Mouse (Mus musculus) large intestine, adult 2 months (tissue): ENCODE measurements around the gene Ganab. TPM values are rescaled to one million over a fixed set of nuclear protein-coding genes. Genes with fewer than 3 reads are reported as not detected.
"Not testable (repeated sequence)": the region's sequence is repeated elsewhere in the genome, so short reads cannot be mapped to it uniquely, and the experiment has no call there.

Experiments
- DNase-seq: peaks from one replicate; pipeline ENCODE4 v3.0.0-alpha.2; 2012; ENCODE audit warnings: low read depth, low spot score
- WGBS: fragments of 180-500 bp; shearing (Covaris S2); methylation state at CpG from one replicate; pipeline ENCODE4 v1.1.7; 2018; 5-methylcytosine and 5-hydroxymethylcytosine counted together
- polyA plus RNA-seq: library from polyadenylated mRNA; depleted of rRNA; stranded (reverse); fragments of >200 nt; gene quantifications from 2 replicates; pipeline ENCODE4 v1.2.3, GENCODE M21; 2012

The Ganab gene
- polyA plus RNA-seq, 1 experiment: 104 TPM

DNA sequence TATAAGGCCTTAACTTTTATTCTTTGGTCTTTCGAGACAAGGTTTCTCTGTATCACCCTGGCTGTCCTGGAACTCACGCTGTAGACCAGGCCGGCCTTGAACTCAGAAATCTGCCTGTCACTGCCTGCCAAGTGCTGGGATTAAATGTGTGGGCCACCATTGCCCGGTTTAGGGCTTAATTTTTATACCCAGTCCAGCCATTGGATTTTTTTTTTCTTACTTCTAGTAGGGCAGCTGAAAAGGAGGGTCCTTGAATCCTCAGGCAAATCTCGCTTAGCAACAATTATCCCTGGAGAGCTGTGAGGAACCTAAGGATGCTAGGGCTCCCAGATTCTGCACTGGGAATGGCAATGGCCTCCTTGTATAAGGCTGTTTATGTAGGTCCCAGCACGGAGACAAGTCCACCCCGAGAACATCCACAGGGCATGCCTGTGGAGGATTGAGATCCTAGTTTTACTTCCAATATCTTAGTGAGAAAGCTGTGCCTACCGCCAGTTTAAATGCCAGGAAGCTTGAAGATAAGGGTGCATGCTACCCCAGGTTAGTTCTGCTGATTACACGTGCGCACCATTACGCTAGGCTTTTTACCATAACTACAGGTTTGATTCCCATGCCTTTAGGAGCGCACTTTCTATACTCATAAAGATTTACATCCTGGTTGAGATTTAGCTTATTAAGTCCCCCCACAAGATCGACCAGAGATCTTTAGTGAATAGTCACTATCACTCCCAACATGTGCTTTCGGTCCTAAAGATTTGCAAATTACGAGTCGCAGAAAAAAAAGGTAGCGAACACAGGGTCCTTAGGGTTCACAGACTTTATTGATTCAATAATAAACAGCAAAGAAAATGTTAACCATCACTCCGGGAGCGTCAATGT, 10.0 kb upstream of the Ganab start:
- no peak for DNase-seq

GRCm38 (mm10) chr19:8888511-8889385, 9.1 kb upstream of the Ganab start, which contains the start of the genes 1810009A15Rik and Gm49416:
Gene 1810009A15Rik, plus strand, starts transcription at chr19:8888853.
Gene Gm49416, plus strand, starts transcription at chr19:8888926.
- DNase-seq: peak; percentile 87
- WGBS: under 1% methylated on average over 58 of the region's 58 CpGs

More for the DNA sequence above, 10.0 kb upstream of the Ganab start:
- WGBS: 10% methylated on average over 19 of the region's 19 CpGs

GRCm38 (mm10) chr19:8892829-8893766, 4.8 kb upstream of the Ganab start, which contains the start of gene Ints5:
Gene Ints5, plus strand, starts transcription at chr19:8893005.
- peak; percentile 78 for DNase-seq
- 1% methylated on average over 54 of the region's 54 CpGs for WGBS

DNA sequence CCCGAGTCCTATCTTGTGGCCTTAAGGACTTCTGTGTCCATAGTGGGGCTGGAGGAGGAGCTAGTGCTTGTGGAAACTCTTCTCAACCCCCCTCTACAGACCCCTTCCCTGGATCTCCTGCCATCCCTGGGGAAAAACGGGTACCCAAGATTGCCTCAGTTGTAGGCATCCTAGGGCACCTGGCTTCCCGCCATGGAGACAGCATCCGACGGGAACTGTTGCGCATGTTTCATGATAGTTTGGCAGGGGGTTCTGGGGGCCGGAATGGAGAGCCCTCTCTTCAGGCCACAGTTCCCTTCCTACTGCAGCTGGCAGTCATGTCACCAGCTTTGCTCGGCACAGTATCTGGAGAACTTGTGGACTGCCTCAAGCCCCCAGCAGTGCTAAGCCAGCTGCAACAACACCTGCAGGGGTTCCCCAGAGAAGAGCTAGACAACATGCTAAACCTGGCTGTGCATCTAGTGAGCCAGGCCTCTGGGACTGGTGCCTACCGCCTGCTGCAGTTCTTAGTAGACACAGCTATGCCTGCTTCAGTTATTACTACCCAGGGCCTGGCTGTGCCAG, 2.4 kb upstream of the Ganab start:
- WGBS: 91% methylated on average over 9 of the region's 9 CpGs

DNA sequence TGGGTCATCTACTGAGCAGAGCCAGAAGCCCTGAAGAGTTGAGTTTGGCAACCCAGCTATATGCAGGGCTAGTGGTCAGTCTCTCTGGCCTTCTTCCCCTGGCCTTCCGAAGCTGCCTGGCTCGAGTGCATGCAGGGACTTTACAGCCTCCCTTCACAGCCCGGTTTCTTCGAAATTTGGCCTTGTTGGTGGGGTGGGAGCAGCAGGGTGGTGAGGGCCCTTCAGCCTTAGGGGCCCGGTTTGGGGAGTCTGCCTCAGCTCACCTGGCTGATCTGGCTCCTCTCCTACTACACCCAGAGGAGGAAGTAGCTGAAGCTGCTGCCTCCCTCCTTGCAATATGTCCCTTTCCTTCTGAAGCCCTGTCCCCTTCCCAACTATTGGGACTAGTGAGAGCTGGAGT, 1.6 kb upstream of the Ganab start:
- 63% methylated on average over 5 of the region's 5 CpGs for WGBS
- DNase-seq: not testable (repeated sequence)

More for the DNA sequence above, 2.4 kb upstream of the Ganab start:
- DNase-seq: no peak

DNA sequence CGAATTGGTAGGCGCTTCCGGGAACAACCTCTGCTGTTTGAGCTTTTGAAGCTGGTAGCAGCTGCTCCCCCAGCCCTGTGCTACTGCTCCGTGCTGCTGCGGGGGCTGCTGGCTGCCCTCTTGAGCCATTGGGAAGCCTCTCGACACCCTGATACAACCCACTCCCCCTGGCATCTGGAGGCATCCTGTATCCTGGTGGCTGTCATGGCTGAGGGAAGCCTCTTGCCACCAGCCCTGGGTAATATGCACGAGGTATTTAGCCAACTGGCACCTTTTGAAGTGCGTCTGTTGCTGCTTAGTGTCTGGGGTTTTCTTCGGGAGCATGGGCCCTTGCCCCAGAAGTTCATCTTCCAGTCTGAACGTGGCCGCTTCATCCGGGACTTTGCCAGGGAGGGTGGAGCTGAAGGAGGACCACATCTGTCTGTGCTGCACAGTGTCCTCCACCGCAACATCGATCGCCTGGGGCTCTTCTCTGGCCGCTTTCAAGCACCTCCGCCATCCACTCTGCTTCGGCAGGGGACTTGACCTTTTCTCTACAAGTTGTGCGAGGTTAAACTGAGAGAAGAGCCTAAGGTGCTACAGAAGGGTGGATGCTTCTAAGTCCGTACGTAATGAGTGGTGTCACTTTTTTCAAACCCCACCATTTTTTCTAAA, 533 bp upstream of the Ganab start:
- WGBS: 13% methylated on average over 21 of the region's 21 CpGs
- DNase-seq: not testable (repeated sequence)

DNA sequence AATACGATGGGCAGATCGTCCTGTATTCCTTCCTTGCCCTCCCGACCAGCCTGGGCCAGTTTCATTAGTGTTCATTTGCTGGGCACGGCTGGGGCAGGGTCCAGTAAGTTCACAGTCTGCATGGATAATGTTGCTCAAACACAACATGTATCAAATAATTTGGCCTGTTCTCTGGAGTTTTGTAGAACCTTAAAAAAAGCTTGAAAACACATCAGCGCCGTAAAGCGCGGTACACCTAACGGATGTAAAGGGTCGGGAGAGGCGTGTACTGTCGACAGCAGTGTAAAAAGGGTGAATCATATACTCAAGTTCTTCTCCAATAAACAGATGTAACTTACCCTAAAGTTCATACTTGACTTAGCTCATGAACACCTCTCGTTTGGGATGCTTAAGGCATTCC, 705 bp downstream of the Ganab start:
- WGBS: 1% methylated on average over 13 of the region's 13 CpGs
- DNase-seq: no peak

DNA sequence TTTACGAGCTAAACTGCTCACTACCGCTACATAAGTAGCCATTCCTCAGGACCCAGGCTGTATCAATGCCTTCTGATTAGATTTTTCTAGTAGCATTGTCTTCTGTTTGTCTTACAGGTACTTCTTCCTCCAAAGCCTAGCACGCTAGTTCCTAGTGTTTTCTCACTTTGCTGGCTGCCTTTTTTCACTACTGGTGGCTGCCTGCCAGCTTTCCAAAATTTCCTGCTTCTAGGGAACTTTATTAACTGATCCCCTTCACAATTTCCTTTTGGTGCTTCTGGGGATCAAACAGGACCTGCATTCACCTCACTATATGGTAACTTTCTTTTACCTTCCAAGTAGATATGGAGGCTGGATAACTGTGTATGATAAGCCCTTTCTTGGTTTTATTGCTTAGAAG, 1.2 kb downstream of the Ganab start:
- 10% methylated on average over 3 of the region's 3 CpGs for WGBS
- no peak for DNase-seq

DNA sequence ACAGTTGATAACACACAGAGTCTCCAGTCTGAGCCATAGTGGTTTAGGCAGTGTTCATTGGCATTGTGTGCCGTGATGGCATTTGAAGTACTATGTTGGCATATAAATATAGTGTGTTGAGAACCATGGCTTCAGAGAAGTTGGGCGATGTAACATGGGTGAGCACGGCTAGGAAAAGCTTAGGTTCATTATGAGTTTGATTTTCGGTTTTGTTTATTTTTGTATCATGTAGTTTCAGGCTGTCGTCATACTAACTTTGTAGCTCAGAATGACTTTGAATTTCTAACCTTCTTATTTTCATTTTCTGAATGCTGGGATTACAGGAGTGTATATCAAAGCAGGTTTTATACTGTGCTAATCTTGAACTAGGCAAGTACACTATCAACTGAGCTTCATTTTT, 5.5 kb downstream of the Ganab start:
- no peak for DNase-seq
- WGBS: 92% methylated on average over 5 of the region's 5 CpGs

- 87% methylated on average over 6 of the region's 6 CpGs for WGBS
These were observed 10.7 kb downstream of the Ganab start for GRCm38 (mm10) chr19:8908531-8908930.

GRCm38 (mm10) chr19:8911810-8912209, 13.9 kb downstream of the Ganab start:
- WGBS: 94% methylated on average over 5 of the region's 5 CpGs
- no peak for DNase-seq

More at GRCm38 (mm10) chr19:8908531-8908930, 10.7 kb downstream of the Ganab start:
- DNase-seq: no peak

GRCm38 (mm10) chr19:8914212-8914611, 16.3 kb downstream of the Ganab start:
- no peak for DNase-seq
- WGBS: 96% methylated on average over 3 of the region's 3 CpGs

DNA sequence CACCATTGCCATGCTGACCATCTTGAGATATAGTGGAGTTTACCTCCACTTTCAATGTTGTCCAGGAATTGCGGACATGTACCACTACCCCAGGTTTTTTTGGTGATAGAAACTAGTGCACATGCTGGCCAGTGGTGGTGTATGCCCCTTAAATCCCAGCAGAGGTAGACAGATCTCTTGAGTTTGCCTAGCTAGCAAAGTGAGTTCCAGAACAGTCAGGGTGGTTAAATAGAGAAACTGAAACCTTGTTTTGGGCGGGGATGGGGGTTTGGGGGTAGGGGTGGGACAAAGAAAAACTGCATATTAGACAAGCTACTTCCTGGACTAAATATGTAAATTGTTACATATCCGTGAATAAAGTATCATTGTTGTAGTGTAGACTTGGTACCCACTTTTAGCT, 21.1 kb downstream of the Ganab start:
- 84% methylated on average over 3 of the region's 3 CpGs for WGBS

DNA sequence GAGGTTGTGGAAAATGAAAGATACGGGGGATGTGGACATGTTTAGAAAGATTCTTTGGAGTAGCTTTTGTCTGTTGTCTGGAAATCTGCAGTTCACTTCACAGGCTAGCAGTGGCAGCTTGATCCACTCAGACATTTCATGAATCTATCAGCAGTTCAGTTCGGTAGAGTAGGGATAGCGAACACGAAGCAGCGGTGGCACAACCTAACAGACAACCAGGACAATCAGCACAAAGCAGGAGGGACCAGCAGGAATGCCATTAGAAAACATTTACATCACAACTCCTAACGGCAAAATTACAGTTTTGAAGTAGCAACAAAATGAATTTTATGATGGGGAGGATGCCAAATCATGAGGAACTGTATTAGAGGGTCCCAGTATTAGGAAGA, 21.8 kb downstream of the Ganab start:
- 67% methylated on average over 6 of the region's 6 CpGs for WGBS
- no peak for DNase-seq

More for the DNA sequence above, 21.1 kb downstream of the Ganab start:
- DNase-seq: no peak

DNA sequence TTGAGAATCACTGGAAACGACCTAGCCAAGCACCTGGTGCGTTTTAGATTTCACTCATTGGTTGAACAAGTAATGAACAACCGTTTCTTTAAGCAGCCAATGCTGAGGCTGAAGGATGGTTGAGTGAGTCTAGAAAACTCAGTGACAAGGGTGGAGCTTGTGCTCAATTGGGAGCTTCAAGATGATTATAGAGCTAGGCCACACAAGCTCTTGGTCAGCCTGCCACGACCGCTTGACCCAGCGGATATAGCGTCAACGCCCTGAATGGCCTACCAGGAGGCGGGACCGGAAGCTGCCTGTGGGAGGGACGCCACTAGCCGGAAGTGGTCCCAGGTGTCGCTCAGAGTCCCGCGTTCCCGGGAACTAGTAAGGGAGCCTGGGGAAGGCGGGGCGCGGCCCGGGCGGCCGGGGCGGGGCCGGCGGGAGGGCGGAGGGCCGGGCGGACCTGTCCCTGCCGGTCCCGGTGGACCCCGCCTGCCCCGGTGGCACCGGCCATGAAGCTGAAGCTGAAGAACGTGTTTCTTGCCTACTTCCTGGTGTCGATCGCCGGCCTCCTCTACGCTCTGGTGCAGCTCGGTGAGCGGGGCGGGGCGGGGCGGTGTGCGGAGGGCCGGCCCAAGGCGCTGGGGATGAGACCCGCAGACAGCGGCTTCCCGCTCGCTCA, 22.3 kb downstream of the Ganab start, which contains the start of gene B3gat3:
TSS of gene B3gat3 (plus strand) at position 302 of the 664 bp plus-strand sequence.
- DNase-seq: peak; percentile 83
- 2% methylated on average over 50 of the region's 50 CpGs for WGBS

GRCm38 (mm10) chr19:8920836-8921291, 23.0 kb downstream of the Ganab start:
- under 1% methylated on average over 6 of the region's 6 CpGs for WGBS
- no peak for DNase-seq

- DNase-seq: no peak
- 60% methylated on average over 9 of the region's 9 CpGs for WGBS
These were observed 23.9 kb downstream of the Ganab start for GRCm38 (mm10) chr19:8921741-8922140.

GRCm38 (mm10) chr19:8926766-8927165, 28.9 kb downstream of the Ganab start:
- DNase-seq: no peak

More at GRCm38 (mm10) chr19:8926766-8927165, 28.9 kb downstream of the Ganab start:
- 83% methylated on average over 2 of the region's 2 CpGs for WGBS
